Mouse (Mus musculus): ENCODE measurements around the gene Pfn1. TPM values are rescaled to one million over a fixed set of nuclear protein-coding genes. Genes with fewer than 3 reads are reported as not detected.

Gene Pfn1
- total RNA-seq (2015; ENCODE audit: low replicate concordance) (414 and 492 TPM in 2 replicates), total RNA-seq (2017; ENCODE audit: low replicate concordance) (125 and 193 TPM in 2 replicates)

GRCm38 (mm10) chr11:70654198-70654922 is at the start of gene Pfn1:
Gene Pfn1 (minus strand): TSS chr11:70654644.
- peak; percentile 48 for ATAC-seq (replicated peaks; ENCODE audit: low FRiP score, poor library complexity, severe bottlenecking)

- no peak for ATAC-seq (replicated peaks; ENCODE audit: low FRiP score, poor library complexity, severe bottlenecking)
Measured at GRCm38 (mm10) chr11:70702781-70703180, 48.3 kb upstream of the Pfn1 start.

GRCm38 (mm10) chr11:70701984-70702733 is 47.7 kb upstream of the Pfn1 start:
- no peak for ATAC-seq (replicated peaks; ENCODE audit: low FRiP score, poor library complexity, severe bottlenecking)

- no peak for ATAC-seq (replicated peaks; ENCODE audit: low FRiP score, poor library complexity, severe bottlenecking)
Measured at GRCm38 (mm10) chr11:70701221-70701955, 46.9 kb upstream of the Pfn1 start.

- peak; percentile 24 for ATAC-seq (replicated peaks; ENCODE audit: low FRiP score, poor library complexity, severe bottlenecking)
Measured at GRCm38 (mm10) chr11:70700613-70701012, 46.2 kb upstream of the Pfn1 start.

- peak; percentile 96 for ATAC-seq (replicated peaks; ENCODE audit: low FRiP score, poor library complexity, severe bottlenecking)
Measured at GRCm38 (mm10) chr11:70699722-70700556, 45.5 kb upstream of the Pfn1 start, which contains the start of the genes Inca1 and Kif1c. Gene Inca1 (minus strand): TSS chr11:70700155. Gene Kif1c (plus strand): TSS chr11:70700548.

GRCm38 (mm10) chr11:70699051-70699450 is 44.6 kb upstream of the Pfn1 start:
- ATAC-seq (replicated peaks; ENCODE audit: low FRiP score, poor library complexity, severe bottlenecking), result no peak

- no peak for ATAC-seq (replicated peaks; ENCODE audit: low FRiP score, poor library complexity, severe bottlenecking)
Measured at GRCm38 (mm10) chr11:70697376-70697775, 42.9 kb upstream of the Pfn1 start.

GRCm38 (mm10) chr11:70693504-70693903 is 39.1 kb upstream of the Pfn1 start:
- no peak for ATAC-seq (replicated peaks; ENCODE audit: low FRiP score, poor library complexity, severe bottlenecking)

- ATAC-seq (replicated peaks; ENCODE audit: low FRiP score, poor library complexity, severe bottlenecking), result no peak
Measured at GRCm38 (mm10) chr11:70689578-70689977, 35.1 kb upstream of the Pfn1 start.

- ATAC-seq (replicated peaks; ENCODE audit: low FRiP score, poor library complexity, severe bottlenecking), result no peak
Measured at GRCm38 (mm10) chr11:70688372-70688771, 33.9 kb upstream of the Pfn1 start.

GRCm38 (mm10) chr11:70687601-70688199 is 33.3 kb upstream of the Pfn1 start, which contains the start of gene Camta2:
Gene Camta2 (minus strand): TSS chr11:70688105.
- ATAC-seq (replicated peaks; ENCODE audit: low FRiP score, poor library complexity, severe bottlenecking), result peak; percentile 41

- peak; percentile 40; the same call in 1 of the 2 replicates for ATAC-seq (replicated peaks; ENCODE audit: low FRiP score, poor library complexity, severe bottlenecking)
Measured at GRCm38 (mm10) chr11:70686901-70687566, 32.6 kb upstream of the Pfn1 start.

- ATAC-seq (replicated peaks; ENCODE audit: low FRiP score, poor library complexity, severe bottlenecking), result no peak
Measured at GRCm38 (mm10) chr11:70683640-70684039, 29.2 kb upstream of the Pfn1 start.

- ATAC-seq (replicated peaks; ENCODE audit: low FRiP score, poor library complexity, severe bottlenecking), result no peak
Measured at GRCm38 (mm10) chr11:70681897-70682581, 27.6 kb upstream of the Pfn1 start.

GRCm38 (mm10) chr11:70681170-70681569 is 26.7 kb upstream of the Pfn1 start:
- ATAC-seq (replicated peaks; ENCODE audit: low FRiP score, poor library complexity, severe bottlenecking), result no peak

GRCm38 (mm10) chr11:70679894-70680293 is 25.4 kb upstream of the Pfn1 start:
- ATAC-seq (replicated peaks; ENCODE audit: low FRiP score, poor library complexity, severe bottlenecking), result no peak

GRCm38 (mm10) chr11:70679361-70679760 is 24.9 kb upstream of the Pfn1 start:
- no peak for ATAC-seq (replicated peaks; ENCODE audit: low FRiP score, poor library complexity, severe bottlenecking)
